Mouse (Mus musculus) ES-Bruce4 (cell line): ENCODE measurements around the gene Mdga1. TPM values are rescaled to one million over a fixed set of nuclear protein-coding genes. Genes with fewer than 3 reads are reported as not detected.

ENCODE experiments used
- H3K27ac ChIP-seq: 2 replicates; pipeline ENCODE4 v1.5.1; 2012; ENCODE audit warnings: low read length, inconsistent platforms; ENCODE audit not compliant: insufficient read depth
- H3K27me3 ChIP-seq: 2 replicates; pipeline ENCODE4 v1.6.1; 2012; ENCODE audit warnings: mild to moderate bottlenecking, low read length, inconsistent platforms; ENCODE audit not compliant: control insufficient read depth, poor library complexity, insufficient read depth, severe bottlenecking
- H3K36me3 ChIP-seq: 2 replicates; pipeline ENCODE4 v1.6.1; 2012; ENCODE audit warnings: inconsistent platforms, mild to moderate bottlenecking, low read length, moderate library complexity; ENCODE audit not compliant: control insufficient read depth, poor library complexity, insufficient read depth, severe bottlenecking
- H3K4me1 ChIP-seq: one replicate; pipeline ENCODE4 v1.8.1; 2011; ENCODE audit warnings: low read length; ENCODE audit not compliant: control insufficient read depth, insufficient read depth
- H3K4me3 ChIP-seq: 2 replicates; pipeline ENCODE4 v1.5.1; 2011; ENCODE audit warnings: low read depth, mild to moderate bottlenecking, low read length
- H3K9ac ChIP-seq: 2 replicates; pipeline ENCODE4 v1.6.1; 2012; ENCODE audit warnings: low read depth, mild to moderate bottlenecking, inconsistent platforms; ENCODE audit not compliant: poor library complexity, severe bottlenecking
- H3K9me3 ChIP-seq: replicated peaks from 2 replicates; pipeline ENCODE4 v1.6.1; 2012; ENCODE audit warnings: mild to moderate bottlenecking, low read length, inconsistent platforms; ENCODE audit not compliant: control insufficient read depth, poor library complexity, insufficient read depth, severe bottlenecking
- CTCF ChIP-seq: IDR thresholded peaks from one replicate; pipeline ENCODE4 v1.8.1; 2011; ENCODE audit warnings: low read depth, low read length
- EP300 ChIP-seq: IDR thresholded peaks from 2 replicates; pipeline ENCODE4 v1.6.1; 2011; ENCODE audit warnings: low read depth, low read length; ENCODE audit not compliant: insufficient read depth
- POLR2A ChIP-seq: IDR thresholded peaks from one replicate; pipeline ENCODE4 v1.8.1; 2011; ENCODE audit warnings: low read length; ENCODE audit not compliant: insufficient read depth
- polyA plus RNA-seq: library from polyadenylated mRNA; stranded (reverse); fragments of >200 nt; gene quantifications from 2 replicates; pipeline ENCODE4 v1.2.4, GENCODE M21; 2011; ENCODE audit warnings: low read depth; ENCODE audit not compliant: missing spikeins, insufficient read depth, insufficient read length

Mdga1 gene
- polyA plus RNA-seq, 1 experiment, result 2.6 TPM

DNA sequence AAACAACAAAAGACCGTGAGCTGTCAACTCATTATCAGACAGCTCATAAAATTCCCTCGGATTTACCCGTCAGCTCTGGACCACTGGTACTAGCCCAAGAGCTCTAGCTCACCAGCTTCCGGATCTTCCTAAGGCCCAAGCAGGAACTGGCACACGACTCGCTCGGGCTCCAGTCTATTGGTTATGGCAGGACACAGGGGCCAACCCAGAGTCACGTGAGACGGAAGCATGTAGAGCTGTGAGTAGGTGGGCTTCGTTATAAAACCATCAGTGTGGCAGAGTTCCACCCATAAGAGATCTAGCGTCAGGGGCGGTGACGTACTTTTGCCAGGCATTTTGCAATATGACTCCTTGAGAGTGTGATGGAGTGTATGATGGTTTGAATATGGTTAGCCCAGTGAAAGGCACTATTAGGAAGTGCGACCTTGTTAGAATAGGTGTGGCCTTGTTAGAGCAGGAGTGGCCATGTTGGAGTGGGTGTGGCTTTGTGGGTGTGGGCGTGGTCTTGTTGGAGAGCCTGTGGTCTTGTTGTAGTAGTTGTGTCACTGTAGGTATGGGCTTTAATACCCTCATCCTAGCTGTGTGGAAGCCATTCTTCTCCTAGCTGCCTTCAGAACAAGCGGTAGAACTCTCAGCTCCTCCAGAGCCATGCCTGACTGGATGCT is 56.5 kb downstream of the Mdga1 start:
- Histone ChIP-seq H3K4me1 (no peaks in the 10 kb centered on the region), H3K9me3 (no peaks in the 10 kb centered on the region), H3K4me3 (peak overlapping the region; percentile 35), H3K36me3 (no peaks in the 10 kb centered on the region), H3K27ac (no peak overlapping the region), H3K27me3 (no peaks in the 10 kb centered on the region), H3K9ac (no peak overlapping the region)
- no peak for TF ChIP-seq EP300
- TF ChIP-seq CTCF, result no peak
- TF ChIP-seq POLR2A, result no peak

DNA sequence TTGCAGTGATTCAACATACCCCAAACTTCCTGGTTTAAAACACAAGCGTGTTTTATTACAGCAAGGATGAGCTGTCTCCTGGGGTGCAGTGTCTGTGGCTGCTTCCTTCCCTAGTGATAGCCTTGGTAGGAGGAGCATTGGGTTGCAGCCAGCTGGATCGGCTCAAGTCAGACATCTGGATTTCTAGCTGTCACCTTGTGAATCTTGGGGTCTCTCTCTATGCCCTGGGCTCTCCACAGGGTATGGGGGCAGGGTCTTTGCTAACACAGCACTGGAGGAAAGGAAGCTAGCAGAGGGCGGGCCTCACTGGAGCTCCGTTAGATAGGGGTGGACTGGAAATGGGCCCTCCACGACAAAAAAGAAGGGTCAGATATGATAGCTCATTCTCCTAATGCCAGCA is 57.2 kb downstream of the Mdga1 start:
- Histone ChIP-seq H3K36me3 (no peaks in the 10 kb centered on the region), H3K9ac (no peak overlapping the region), H3K27ac (no peak overlapping the region), H3K4me1 (no peaks in the 10 kb centered on the region), H3K4me3 (no peak overlapping the region), H3K9me3 (no peaks in the 10 kb centered on the region), H3K27me3 (no peaks in the 10 kb centered on the region)
- TF ChIP-seq POLR2A (no peak), EP300 (no peak), CTCF (no peak)

DNA sequence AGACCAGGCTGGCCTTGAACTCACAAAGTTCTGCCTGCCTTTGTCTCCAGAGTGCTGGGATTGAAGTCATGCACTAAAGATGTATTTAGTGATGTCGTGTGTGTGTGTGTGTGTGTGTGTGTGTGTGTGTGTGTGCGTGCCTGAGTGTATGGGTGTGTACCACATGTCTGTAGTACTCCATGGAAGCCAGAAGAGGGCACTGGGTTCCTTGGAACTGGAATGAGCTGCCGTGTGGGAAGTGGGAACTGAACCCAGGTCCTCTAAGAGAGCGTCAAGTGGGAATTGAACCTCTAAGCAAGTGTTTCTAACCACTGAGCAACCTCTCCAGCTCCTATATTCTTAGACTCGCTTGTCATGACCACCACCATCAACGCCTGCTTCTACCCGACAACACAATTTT is 60.9 kb downstream of the Mdga1 start:
- no peaks in the 10 kb centered on the region for H3K36me3 ChIP-seq
- no peaks in the 10 kb centered on the region for H3K27me3 ChIP-seq
- no peak overlapping the region for H3K4me3 ChIP-seq
- no peaks in the 10 kb centered on the region for H3K4me1 ChIP-seq
- H3K9me3 ChIP-seq, result no peaks in the 10 kb centered on the region
- TF ChIP-seq EP300 (no peak), POLR2A (no peak), CTCF (peak; percentile 33)
- H3K9ac ChIP-seq, result no peak overlapping the region
- H3K27ac ChIP-seq, result no peak overlapping the region

GRCm38 (mm10) chr17:29904694-29905093 is 65.2 kb downstream of the Mdga1 start:
- H3K27ac ChIP-seq, result no peak overlapping the region
- no peaks in the 10 kb centered on the region for H3K36me3 ChIP-seq
- H3K4me3 ChIP-seq, result no peak overlapping the region
- H3K9me3 ChIP-seq, result no peaks in the 10 kb centered on the region
- H3K9ac ChIP-seq, result no peak overlapping the region
- no peak for TF ChIP-seq POLR2A
- no peak for TF ChIP-seq EP300
- TF ChIP-seq CTCF, result no peak
- H3K4me1 ChIP-seq, result no peaks in the 10 kb centered on the region
- H3K27me3 ChIP-seq, result no peaks in the 10 kb centered on the region

DNA sequence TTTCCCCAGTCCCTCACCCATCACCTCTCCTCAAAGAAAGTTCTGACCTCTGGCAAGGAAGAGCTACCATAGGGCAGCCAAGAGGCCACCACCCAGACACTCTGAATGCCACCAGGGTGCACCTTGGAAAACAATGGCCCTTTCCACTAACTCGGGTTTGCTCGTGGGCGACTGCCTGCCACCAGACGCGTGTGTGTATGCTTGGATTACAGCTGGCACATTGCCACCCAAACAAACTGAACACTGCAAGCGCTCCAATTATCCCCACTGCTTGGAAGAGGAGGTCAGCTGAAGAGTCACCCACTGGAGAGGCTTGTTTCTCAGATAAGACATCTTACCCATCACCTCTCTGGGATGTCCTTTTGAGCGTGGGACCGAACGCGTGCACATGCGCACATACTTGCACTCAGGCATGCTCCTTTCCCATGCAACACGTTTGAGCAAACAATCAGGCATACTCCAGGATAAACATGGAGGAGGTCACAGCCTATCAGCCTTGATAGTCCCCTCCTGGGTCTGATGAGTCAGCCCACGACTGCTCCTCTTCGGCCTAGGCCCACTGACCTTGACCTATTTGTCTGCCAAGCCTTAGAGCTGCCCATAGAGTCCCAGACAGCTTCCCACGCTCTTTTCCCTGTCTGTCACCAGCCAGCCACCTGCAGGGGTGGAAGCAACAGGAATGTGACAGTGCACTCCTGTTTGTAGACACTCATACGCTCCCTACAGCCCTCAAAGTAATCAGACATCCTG is 67.3 kb downstream of the Mdga1 start:
- no peaks in the 10 kb centered on the region for H3K36me3 ChIP-seq
- H3K9me3 ChIP-seq, result no peaks in the 10 kb centered on the region
- H3K9ac ChIP-seq, result no peak overlapping the region
- H3K27ac ChIP-seq, result no peak overlapping the region
- H3K27me3 ChIP-seq, result no peaks in the 10 kb centered on the region
- H3K4me3 ChIP-seq, result no peak overlapping the region
- H3K4me1 ChIP-seq, result no peaks in the 10 kb centered on the region
- TF ChIP-seq POLR2A, result no peak
- TF ChIP-seq EP300, result no peak
- no peak for TF ChIP-seq CTCF

GRCm38 (mm10) chr17:29900289-29900688 is 69.6 kb downstream of the Mdga1 start:
- Histone ChIP-seq H3K4me1 (no peaks in the 10 kb centered on the region), H3K27me3 (no peaks in the 10 kb centered on the region), H3K9me3 (no peaks in the 10 kb centered on the region), H3K9ac (no peak overlapping the region), H3K27ac (no peak overlapping the region), H3K36me3 (no peaks in the 10 kb centered on the region), H3K4me3 (no peak overlapping the region)
- TF ChIP-seq CTCF (no peak), POLR2A (no peak), EP300 (no peak)
